Mouse (Mus musculus) testis, postnatal 10 days (tissue): ENCODE results near the gene Adk.
"Not testable (repeated sequence)": the region's sequence is repeated elsewhere in the genome, so short reads cannot be mapped to it uniquely, and the experiment has no call there.

Experiments
- DNase-seq: peaks from one replicate; pipeline ENCODE4 v3.0.0; 2021; ENCODE audit warnings: low spot score

Adk gene

GRCm38 (mm10) chr14:21065490-21066162 lies 13.3 kb downstream of the Adk start:
- DNase-seq = no peak

GRCm38 (mm10) chr14:21069594-21069993 lies 17.2 kb downstream of the Adk start:
- DNase-seq = no peak

GRCm38 (mm10) chr14:21073981-21074380 lies 21.6 kb downstream of the Adk start:
- DNase-seq = no peak

GRCm38 (mm10) chr14:21074398-21075320 lies 22.3 kb downstream of the Adk start:
- no peak for DNase-seq

- peak; percentile 95 for DNase-seq
These were observed 23.6 kb downstream of the Adk start for GRCm38 (mm10) chr14:21075751-21076500.

- DNase-seq = no peak
These were observed 24.3 kb downstream of the Adk start for GRCm38 (mm10) chr14:21076501-21077194.

- DNase-seq = no peak
These were observed 25.6 kb downstream of the Adk start for GRCm38 (mm10) chr14:21077939-21078338.

GRCm38 (mm10) chr14:21078511-21078910 lies 26.1 kb downstream of the Adk start:
- DNase-seq = no peak

GRCm38 (mm10) chr14:21082823-21083222 lies 30.4 kb downstream of the Adk start:
- DNase-seq = no peak

- peak; percentile 52 for DNase-seq
These were observed 33.3 kb downstream of the Adk start for GRCm38 (mm10) chr14:21085666-21086065.

- DNase-seq = no peak
These were observed 33.7 kb downstream of the Adk start for GRCm38 (mm10) chr14:21086106-21086505.

- DNase-seq = no peak
These were observed 34.5 kb downstream of the Adk start for GRCm38 (mm10) chr14:21086827-21087351.

GRCm38 (mm10) chr14:21087390-21088060 lies 35.2 kb downstream of the Adk start:
- DNase-seq = no peak

GRCm38 (mm10) chr14:21088731-21089130 lies 36.4 kb downstream of the Adk start:
- DNase-seq = no peak

- DNase-seq = no peak
These were observed 38.0 kb downstream of the Adk start for GRCm38 (mm10) chr14:21090400-21090799.

GRCm38 (mm10) chr14:21090930-21091486 lies 38.6 kb downstream of the Adk start:
- no peak for DNase-seq

- DNase-seq = not testable (repeated sequence)
These were observed 41.8 kb downstream of the Adk start for GRCm38 (mm10) chr14:21094161-21094560.

GRCm38 (mm10) chr14:21096279-21096678 lies 43.9 kb downstream of the Adk start:
- no peak for DNase-seq

- DNase-seq = no peak
These were observed 44.3 kb downstream of the Adk start for GRCm38 (mm10) chr14:21096689-21097088.

GRCm38 (mm10) chr14:21099371-21099770 lies 47.0 kb downstream of the Adk start:
- no peak for DNase-seq

- DNase-seq = no peak
These were observed 48.5 kb downstream of the Adk start for GRCm38 (mm10) chr14:21100876-21101275.
